Mouse (Mus musculus): ENCODE measurements at regions not wholly inside any gene's neighbourhood (a gene's known extent, or its start where the extent isn't known, plus 50 kb on each side); places are given as distances from the start of the nearest gene placed in this dataset.

DNA sequence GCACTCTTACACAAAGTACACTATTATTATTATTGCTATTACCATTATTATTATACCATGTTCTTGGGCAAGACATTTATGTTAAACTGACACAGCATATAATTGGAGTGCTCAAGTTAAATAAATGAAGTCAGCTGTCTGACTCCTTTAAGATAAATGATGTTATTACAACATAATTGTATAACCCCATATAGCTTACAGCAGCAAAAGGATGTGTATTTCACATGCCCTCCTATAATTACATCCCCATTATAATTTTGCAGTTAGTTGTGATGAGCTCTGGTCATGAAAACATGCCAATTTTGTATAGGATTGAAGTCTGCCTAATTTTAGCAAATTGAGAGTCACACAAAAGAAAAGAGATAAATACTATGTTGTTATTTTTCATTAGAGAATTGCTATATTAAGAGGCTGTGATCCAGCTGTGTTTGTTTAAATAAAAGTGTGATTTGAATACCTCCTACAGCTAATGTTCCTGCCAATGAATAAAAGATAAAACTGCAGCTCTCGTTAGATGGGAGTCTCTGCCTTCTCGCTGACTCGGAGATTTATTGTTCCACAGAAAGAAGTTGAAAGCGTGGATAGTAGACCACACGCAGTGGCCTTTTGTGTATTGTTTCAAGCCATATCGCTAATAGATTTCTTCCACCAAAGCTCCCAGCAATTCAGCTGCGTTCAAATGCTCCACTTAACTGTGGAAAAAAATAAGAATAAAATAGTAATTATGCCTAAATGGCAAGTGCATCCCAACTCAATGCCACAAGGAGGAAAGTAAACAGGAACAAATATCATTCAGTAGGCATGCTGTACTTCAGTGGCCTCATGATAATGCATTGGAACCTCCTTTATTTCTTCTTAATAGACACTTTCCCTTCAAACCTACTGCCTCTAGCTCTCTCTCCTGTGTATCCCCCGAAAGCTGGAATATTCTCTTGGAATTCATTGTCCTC is 194.9 kb upstream of the Gm10192 start:
- no peak for DNase-seq

DNA sequence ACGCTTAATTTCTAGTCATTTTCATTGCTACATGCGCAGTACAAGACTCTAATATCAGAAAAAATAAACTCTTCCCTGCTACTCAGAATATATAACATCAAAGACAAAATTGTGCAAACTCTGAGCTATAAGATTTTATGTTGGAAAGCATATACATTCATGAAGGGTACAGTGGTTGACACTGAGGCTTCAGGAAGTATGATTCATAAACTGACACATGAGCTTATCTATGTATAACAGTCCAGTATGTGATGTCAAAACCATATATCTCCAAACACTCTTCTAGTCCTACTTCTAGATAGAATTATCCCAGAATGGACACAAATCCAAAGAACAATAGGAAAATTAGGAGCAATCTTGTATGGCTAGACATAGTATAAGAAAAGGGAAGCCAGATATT is 177.5 kb upstream of the Gm10192 start:
- DNase-seq = no peak

DNA sequence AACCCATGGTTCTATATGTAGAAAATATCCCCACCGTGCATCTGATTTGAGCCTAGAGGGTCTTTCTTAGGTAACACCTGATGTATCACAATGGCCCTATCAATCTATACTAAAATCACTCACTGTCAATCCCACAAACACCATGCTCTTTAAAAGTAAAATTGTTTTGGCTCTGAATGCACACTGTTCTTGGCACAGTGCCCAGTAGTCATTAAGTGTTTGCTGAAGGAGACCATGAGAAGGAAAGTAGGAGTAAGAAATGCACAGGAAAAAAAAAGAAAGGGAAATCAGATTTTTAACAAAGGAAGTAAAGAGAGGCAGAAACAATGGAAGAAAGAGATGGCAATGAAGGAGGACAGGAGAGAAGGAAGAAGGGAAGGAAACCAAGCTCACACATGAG is 175.0 kb upstream of the Gm10192 start:
- no peak for DNase-seq

DNA sequence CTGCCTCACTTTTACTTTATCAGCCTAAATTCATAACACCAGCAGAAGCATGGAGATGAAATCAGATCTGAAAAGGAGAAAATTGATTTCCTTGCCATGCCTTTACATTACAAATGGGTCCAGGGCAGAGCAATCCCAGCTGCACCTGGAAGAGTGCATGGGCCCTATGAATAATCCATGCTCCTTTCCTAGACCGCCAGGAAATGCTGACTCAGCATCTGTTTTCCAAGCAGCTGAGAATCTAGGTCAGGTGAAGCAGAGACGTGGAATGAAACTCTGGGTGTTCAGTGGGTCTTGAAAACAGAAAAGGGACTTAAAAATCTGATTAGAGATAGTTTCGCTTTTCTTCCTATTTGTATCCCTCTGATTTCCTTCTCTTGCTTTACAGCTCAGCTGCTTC is 163.8 kb upstream of the Gm10192 start:
- no peak for DNase-seq

DNA sequence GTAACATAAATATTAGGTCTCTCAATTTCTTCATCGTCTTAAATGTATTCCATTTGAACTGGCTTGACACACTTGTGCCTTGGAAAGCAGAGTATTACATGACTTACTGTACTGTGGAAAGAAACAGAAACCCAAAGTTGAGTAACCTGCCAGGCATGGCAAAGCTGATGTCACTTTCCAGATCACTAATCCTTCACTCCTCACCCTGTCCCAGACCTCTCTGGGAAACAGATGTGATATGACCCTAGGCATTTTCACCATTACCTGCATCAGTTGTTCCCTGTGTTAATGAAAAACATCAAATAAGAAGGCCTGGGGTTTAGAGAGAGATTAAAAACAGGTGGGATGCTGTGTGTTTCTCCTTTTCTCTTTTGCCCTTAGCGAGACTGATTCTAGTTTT is 161.4 kb upstream of the Gm10192 start:
- DNase-seq = no peak

DNA sequence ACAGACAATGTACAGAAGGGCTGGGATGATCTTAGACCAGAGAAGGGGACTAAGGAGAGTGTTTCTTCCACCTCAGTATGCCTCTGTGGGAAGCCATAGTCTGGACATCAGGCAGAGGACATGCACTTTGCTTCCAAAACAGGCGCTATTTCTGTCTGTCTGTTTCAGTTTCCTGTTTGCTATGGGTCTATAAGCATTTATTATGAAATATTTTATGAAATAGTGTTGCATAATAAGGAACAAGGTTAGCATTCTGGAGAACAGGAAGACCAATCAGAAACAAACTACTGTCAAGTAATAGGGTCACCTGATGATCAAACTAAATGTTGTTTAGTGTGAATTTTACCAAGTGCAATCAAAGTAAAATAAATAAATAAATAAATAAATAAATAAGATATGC is 160.4 kb upstream of the Gm10192 start:
- no peak for DNase-seq
